8 mouse cellular contexts compared by ENCODE assay signal in genomic region chr13:54322396-54323306, GRCm38 (mm10). TPM values are rescaled to one million over a fixed set of nuclear protein-coding genes. Genes with fewer than 3 reads are reported as not detected.
DNase-seq lines count a peak whose midpoint lies in the region; ATAC-seq and TF ChIP-seq lines count a peak whose summit lies in the region.
"Had no signal": no experiment of that assay in that cellular context is flagged by ENCODE, and none has a peak within 500 bp of the region (broad histone marks: within the 10 kb centered on the region; RNA-seq: fewer than 3 reads in every experiment).

No protein-coding gene starts in this region.

- no peak overlapping the region; the same call in 1 of the 2 replicates for H3K9ac ChIP-seq in midbrain, embryonic 13.5 days (replicated peaks)
- H3K9ac ChIP-seq: heart, embryonic 13.5 days had no signal

- no peak overlapping the region for H3K4me3 ChIP-seq in midbrain, embryonic 13.5 days (replicated peaks)
- no peak overlapping the region for H3K4me3 ChIP-seq in testis, adult 2 months (ENCODE audit: control insufficient read depth, low read depth, low read length)
- H3K4me3 ChIP-seq: heart, embryonic 13.5 days had no signal

- H3K4me1 ChIP-seq in midbrain, embryonic 13.5 days (replicated peaks) = peaks cover 61% of the 10 kb centered on the region
- peaks cover 17% of the 10 kb centered on the region for H3K4me1 ChIP-seq in testis, adult 2 months (ENCODE audit: control insufficient read depth, insufficient read depth, low read length)

- H3K36me3 ChIP-seq in midbrain, embryonic 13.5 days = no peaks in the 10 kb centered on the region
- H3K36me3 ChIP-seq in testis, adult 2 months (ENCODE audit: control insufficient read depth, insufficient read depth, low read length) = no peaks in the 10 kb centered on the region
- H3K36me3 ChIP-seq: heart, embryonic 13.5 days had no signal

- peak; percentile 74 for TF ChIP-seq CTCF in testis, adult 2 months (IDR thresholded peaks at IDR 0.05; ENCODE audit: control insufficient read depth, insufficient read depth, insufficient replicate concordance, low read depth, low read length)

- H3K4me2 ChIP-seq in midbrain, embryonic 13.5 days (replicated peaks) = no peak overlapping the region
- H3K4me2 ChIP-seq: heart, embryonic 13.5 days had no signal

- no peak for TF ChIP-seq POLR2A in testis, adult 2 months (IDR thresholded peaks at IDR 0.05; ENCODE audit: control insufficient read depth, low read depth, low read length)

- DNase-seq in right cerebral cortex, adult 18-20 months = peak; percentile 70
- no peak for DNase-seq in right cerebral cortex, postnatal 25 days
- peak; percentile 24 for DNase-seq in c-Kit-negative CD71-positive TER-119-positive erythroid progenitor cells, embryonic 14.5 days (ENCODE audit: low read depth, low spot score)
- DNase-seq in kidney, postnatal 10 days = peak; percentile 74

- 0 out of 2 replicates have a peak, but pooled peaks have one; percentile 63 for ATAC-seq in erythroid progenitor cell, adult 5-6 weeks (replicated peaks; ENCODE audit: low FRiP score, poor library complexity, severe bottlenecking)
- ATAC-seq in midbrain, embryonic 13.5 days = peak; percentile 38

- H3K27me3 ChIP-seq in midbrain, embryonic 13.5 days = no peaks in the 10 kb centered on the region
- H3K27me3 ChIP-seq in testis, adult 2 months (ENCODE audit: control insufficient read depth, insufficient read depth, low read length) = no peaks in the 10 kb centered on the region

- peak overlapping the region; percentile 87 for H3K27ac ChIP-seq in midbrain, embryonic 13.5 days
- no peak overlapping the region for H3K27ac ChIP-seq in testis, adult 2 months (ENCODE audit: control insufficient read depth, insufficient read depth, low read depth, low read length)
- H3K27ac ChIP-seq: heart, embryonic 13.5 days had no signal

- no peaks in the 10 kb centered on the region for H3K9me3 ChIP-seq in midbrain, embryonic 13.5 days
- H3K9me3 ChIP-seq: heart, embryonic 13.5 days had no signal

- 9% methylated on average over 19 of the region's 19 CpGs for WGBS in midbrain, embryonic 13.5 days

RNA-seq across cellular contexts. Expression of gene Cplx2, which starts 48.5 kb away (rescaled TPM):
- 2.9 and 5.4 TPM in 2 replicates for total RNA-seq in erythroid progenitor cell, adult 5-6 weeks (2015; ENCODE audit: low replicate concordance)
- 2.1 and 2.2 TPM in 2 replicates for total RNA-seq in erythroid progenitor cell, adult 5-6 weeks (2017; ENCODE audit: low replicate concordance)
- 28.0 and 31.0 TPM in 2 replicates for polyA plus RNA-seq in midbrain, embryonic 13.5 days (2015; fragmentation: Nextera tagmentation; extraction: Ambion mirVana)
- 0.23 and 0.31 TPM in 2 replicates for polyA plus RNA-seq in testis, adult 2 months (2012; rRNA removed)

Comparison
In these comparisons a context has a peak if more than half of its experiments do, and no peak if none do; other contexts are left out.
1. RNA of gene Cplx2, which starts 48.5 kb away (polyA plus RNA-seq): 28.0 to 31.0 TPM in midbrain, embryonic 13.5 days; 0.23 to 0.31 TPM in testis, adult 2 months; every median in the first group is over 10 times any median in the second.